Mouse (Mus musculus) lung, postnatal 0 days (tissue): Measurements from ENCODE around the gene Ints7.

Experiments
- CTCF ChIP-seq: IDR thresholded peaks from 2 replicates; pipeline ENCODE4 v1.5.1; 2016; ENCODE audit warnings: antibody characterized with exemption, mild to moderate bottlenecking
- EP300 ChIP-seq: IDR thresholded peaks from 2 replicates; pipeline ENCODE4 v1.6.1; 2016; ENCODE audit warnings: antibody characterized with exemption, mild to moderate bottlenecking, control low read depth

DNA sequence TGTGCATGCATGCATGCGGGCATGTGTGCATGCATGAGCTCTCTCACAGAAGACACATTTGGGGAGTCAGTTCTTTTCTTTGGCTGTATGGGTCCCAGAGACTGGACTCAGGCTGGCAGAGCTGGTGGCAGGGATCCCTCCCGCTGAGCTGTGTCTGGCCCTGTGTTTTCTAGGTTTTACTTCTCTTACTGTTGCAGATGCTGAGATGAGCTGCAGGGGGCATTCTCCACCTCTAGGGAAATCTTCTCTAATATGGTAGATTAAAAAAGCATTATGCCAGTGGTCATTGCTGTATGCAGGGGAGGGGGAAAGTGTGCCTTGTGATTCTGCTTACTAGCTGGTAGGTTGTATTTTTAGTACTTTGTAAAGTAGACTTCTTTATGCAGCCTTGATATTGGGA lies 10.3 kb downstream of the Ints7 start:
- peak; percentile 33 for TF ChIP-seq CTCF
- TF ChIP-seq EP300 = no peak
